Mouse (Mus musculus): Measurements from ENCODE around the gene Iqsec1.

Iqsec1 gene

GRCm38 (mm10) chr6:90758155-90758554 lies 230.3 kb downstream of the Iqsec1 start:
- DNase-seq (ENCODE audit: extremely low spot score, low read depth, low spot score) = no peak

- DNase-seq (ENCODE audit: extremely low spot score, low read depth, low spot score) = no peak
These were observed 231.0 kb downstream of the Iqsec1 start for GRCm38 (mm10) chr6:90757427-90757883.

GRCm38 (mm10) chr6:90756561-90756960 lies 231.9 kb downstream of the Iqsec1 start:
- no peak for DNase-seq (ENCODE audit: extremely low spot score, low read depth, low spot score)

- no peak for DNase-seq (ENCODE audit: extremely low spot score, low read depth, low spot score)
These were observed 232.9 kb downstream of the Iqsec1 start for GRCm38 (mm10) chr6:90755613-90755941.

- DNase-seq (ENCODE audit: extremely low spot score, low read depth, low spot score) = no peak
These were observed 233.4 kb downstream of the Iqsec1 start for GRCm38 (mm10) chr6:90754927-90755612.

- no peak for DNase-seq (ENCODE audit: extremely low spot score, low read depth, low spot score)
These were observed 234.4 kb downstream of the Iqsec1 start for GRCm38 (mm10) chr6:90754093-90754492.

GRCm38 (mm10) chr6:90753656-90754055 lies 234.8 kb downstream of the Iqsec1 start:
- DNase-seq (ENCODE audit: extremely low spot score, low read depth, low spot score) = no peak

- no peak for DNase-seq (ENCODE audit: extremely low spot score, low read depth, low spot score)
These were observed 236.9 kb downstream of the Iqsec1 start for GRCm38 (mm10) chr6:90751624-90752023.

- DNase-seq (ENCODE audit: extremely low spot score, low read depth, low spot score) = no peak
These were observed 238.4 kb downstream of the Iqsec1 start for GRCm38 (mm10) chr6:90750091-90750490.

- DNase-seq (ENCODE audit: extremely low spot score, low read depth, low spot score) = no peak
These were observed 239.0 kb downstream of the Iqsec1 start for GRCm38 (mm10) chr6:90749414-90749937.

- DNase-seq (ENCODE audit: extremely low spot score, low read depth, low spot score) = no peak
These were observed 239.5 kb downstream of the Iqsec1 start for GRCm38 (mm10) chr6:90748976-90749375.

GRCm38 (mm10) chr6:90746331-90746864 lies 242.1 kb downstream of the Iqsec1 start:
- no peak for DNase-seq (ENCODE audit: extremely low spot score, low read depth, low spot score)

- no peak for DNase-seq (ENCODE audit: extremely low spot score, low read depth, low spot score)
These were observed 242.9 kb downstream of the Iqsec1 start for GRCm38 (mm10) chr6:90745401-90746198.

GRCm38 (mm10) chr6:90742453-90742852 lies 246.0 kb downstream of the Iqsec1 start:
- no peak for DNase-seq (ENCODE audit: extremely low spot score, low read depth, low spot score)

GRCm38 (mm10) chr6:90741717-90742116 lies 246.8 kb downstream of the Iqsec1 start:
- DNase-seq (ENCODE audit: extremely low spot score, low read depth, low spot score) = no peak

- DNase-seq (ENCODE audit: extremely low spot score, low read depth, low spot score) = no peak
These were observed 247.4 kb downstream of the Iqsec1 start for GRCm38 (mm10) chr6:90741056-90741420.

- no peak for DNase-seq (ENCODE audit: extremely low spot score, low read depth, low spot score)
These were observed 248.0 kb downstream of the Iqsec1 start for GRCm38 (mm10) chr6:90740348-90741055.

- peak; percentile 72 for DNase-seq (ENCODE audit: extremely low spot score, low read depth, low spot score)
These were observed 251.1 kb downstream of the Iqsec1 start for GRCm38 (mm10) chr6:90737376-90737775.

GRCm38 (mm10) chr6:90736691-90737245 lies 251.7 kb downstream of the Iqsec1 start:
- no peak for DNase-seq (ENCODE audit: extremely low spot score, low read depth, low spot score)

- DNase-seq (ENCODE audit: extremely low spot score, low read depth, low spot score) = no peak
These were observed 252.3 kb downstream of the Iqsec1 start for GRCm38 (mm10) chr6:90736074-90736672.

All from hindlimb bud, embryonic 11.5 days (tissue).